Mouse (Mus musculus) liver, embryonic 14.5 days (tissue): ENCODE measurements at regions not wholly inside any gene's neighbourhood (a gene's known extent, or its start where the extent isn't known, plus 50 kb on each side); places are given as distances from the start of the nearest gene placed in this dataset.

Source experiments
- CTCF ChIP-seq: IDR thresholded peaks from 2 replicates; pipeline ENCODE4 v1.5.1; 2016; ENCODE audit warnings: antibody characterized with exemption, low read depth, control low read depth
- EP300 ChIP-seq: IDR thresholded peaks from 2 replicates; pipeline ENCODE4 v1.6.1; 2016; ENCODE audit warnings: antibody characterized with exemption, low read depth

DNA sequence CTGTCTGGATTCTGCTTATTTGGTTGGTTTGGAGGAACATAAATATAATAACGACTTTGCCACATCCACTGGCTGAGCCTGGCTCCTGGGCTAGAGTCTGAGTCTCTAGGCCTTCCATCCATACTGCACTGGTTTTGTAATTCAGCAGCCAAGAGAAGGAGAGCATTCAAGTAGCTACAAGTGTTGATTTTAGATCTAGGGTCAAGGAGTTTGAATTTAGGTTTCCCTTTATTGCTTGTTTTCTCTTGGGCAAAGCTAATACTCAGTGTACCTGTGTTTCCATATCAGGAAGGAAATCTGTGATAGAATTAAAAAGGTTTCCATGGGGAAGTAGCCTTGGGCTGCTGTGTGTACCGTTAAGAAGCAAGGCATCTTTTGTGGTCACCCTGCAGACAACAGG, 234.0 kb upstream of the Ttc29 start:
- TF ChIP-seq EP300 (no peak), CTCF (no peak)
